Mouse (Mus musculus) liver, embryonic 16.5 days (tissue): ENCODE measurements around the gene Fhl2. TPM values are rescaled to one million over a fixed set of nuclear protein-coding genes. Genes with fewer than 3 reads are reported as not detected.

Source experiments
- ATAC-seq: fragments of 200-750 bp; cut with Nextera tagmentation; 2 replicates; pipeline ENCODE4 v1.8.0; 2017; ENCODE audit warnings: low read depth, mild to moderate bottlenecking, moderate number of reproducible peaks, moderate library complexity
- H3K27ac ChIP-seq: fragments of 300-500 bp; sonication (generic); 2 replicates; pipeline ENCODE4 v1.5.1; 2014; ENCODE audit warnings: mild to moderate bottlenecking, low read length
- H3K27me3 ChIP-seq: fragments of 300-500 bp; sonication (generic); 2 replicates; pipeline ENCODE4 v1.6.1; 2014; ENCODE audit warnings: low read depth, low read length, mixed read lengths; ENCODE audit not compliant: control insufficient read depth, insufficient read depth
- H3K36me3 ChIP-seq: fragments of 300-500 bp; sonication (generic); 2 replicates; pipeline ENCODE4 v1.6.1; 2014; ENCODE audit warnings: mild to moderate bottlenecking; ENCODE audit not compliant: control insufficient read depth, insufficient read depth
- H3K4me1 ChIP-seq: fragments of 300-500 bp; sonication (generic); 2 replicates; pipeline ENCODE4 v1.6.1; 2014; ENCODE audit warnings: low read depth, low read length, mixed read lengths; ENCODE audit not compliant: control insufficient read depth
- H3K4me2 ChIP-seq: fragments of 300-500 bp; sonication (generic); 2 replicates; pipeline ENCODE4 v1.6.1; 2014; ENCODE audit warnings: low read depth, low read length, mixed read lengths
- H3K4me3 ChIP-seq: fragments of 300-500 bp; sonication (generic); 2 replicates; pipeline ENCODE4 v1.5.1; 2014; ENCODE audit warnings: low read depth, mild to moderate bottlenecking, low read length
- H3K9ac ChIP-seq: fragments of 300-500 bp; sonication (generic); 2 replicates; pipeline ENCODE4 v1.6.1; 2014; ENCODE audit warnings: low read depth, low read length
- H3K9me3 ChIP-seq: fragments of 300-500 bp; sonication (generic); replicated peaks from 2 replicates; pipeline ENCODE4 v1.6.1; 2016; ENCODE audit warnings: low read length; ENCODE audit not compliant: control insufficient read depth
- WGBS: fragments of 180-500 bp; shearing (Covaris S2); extraction: QIAGEN DNeasy Blood & Tissue Kit; methylation state at CpG from one replicate; pipeline ENCODE4 v1.1.7; 2014; ENCODE audit not compliant: insufficient replicate concordance; 5-methylcytosine and 5-hydroxymethylcytosine counted together
- polyA plus RNA-seq: library from polyadenylated mRNA; unstranded; fragments of >200 nt; fragmentation: Nextera tagmentation; extraction: Ambion mirVana; gene quantifications from 2 replicates; pipeline ENCODE4 v1.2.1, GENCODE M21; 2015

Gene Fhl2
- polyA plus RNA-seq, 1 experiment from 2014 or later = 3.9 TPM

GRCm38 (mm10) chr1:43120950-43121349 lies 75.8 kb downstream of the Fhl2 start:
- Histone ChIP-seq H3K27me3 (no peaks in the 10 kb centered on the region), H3K9me3 (no peaks in the 10 kb centered on the region), H3K27ac (no peak overlapping the region), H3K9ac (no peak overlapping the region), H3K4me3 (no peak overlapping the region), H3K36me3 (peaks cover 19% of the 10 kb centered on the region), H3K4me1 (no peaks in the 10 kb centered on the region), H3K4me2 (no peak overlapping the region)
- 59% methylated on average over 5 of the region's 5 CpGs for WGBS
- no peak for ATAC-seq

GRCm38 (mm10) chr1:43117435-43117834 lies 79.3 kb downstream of the Fhl2 start:
- no peaks in the 10 kb centered on the region for H3K27me3 ChIP-seq
- no peaks in the 10 kb centered on the region for H3K9me3 ChIP-seq
- no peak overlapping the region for H3K9ac ChIP-seq
- H3K27ac ChIP-seq = no peak overlapping the region
- no peak overlapping the region for H3K4me3 ChIP-seq
- WGBS = 82% methylated on average over 8 of the region's 8 CpGs
- H3K4me1 ChIP-seq = no peaks in the 10 kb centered on the region
- H3K4me2 ChIP-seq = no peak overlapping the region
- peaks cover 22% of the 10 kb centered on the region for H3K36me3 ChIP-seq
- no peak for ATAC-seq

- H3K4me2 ChIP-seq = no peak overlapping the region
- WGBS = 76% methylated on average over 2 of the region's 2 CpGs
- no peak overlapping the region for H3K27ac ChIP-seq
- no peak overlapping the region for H3K9ac ChIP-seq
- ATAC-seq = no peak
- H3K4me1 ChIP-seq = no peaks in the 10 kb centered on the region
- H3K9me3 ChIP-seq = no peaks in the 10 kb centered on the region
- no peaks in the 10 kb centered on the region for H3K27me3 ChIP-seq
- peaks cover 22% of the 10 kb centered on the region for H3K36me3 ChIP-seq
- no peak overlapping the region for H3K4me3 ChIP-seq
These were observed 83.9 kb downstream of the Fhl2 start for GRCm38 (mm10) chr1:43112882-43113281.

GRCm38 (mm10) chr1:43110556-43110955 lies 86.2 kb downstream of the Fhl2 start:
- H3K4me1 ChIP-seq = no peaks in the 10 kb centered on the region
- H3K4me3 ChIP-seq = no peak overlapping the region
- 49% methylated on average over 4 of the region's 4 CpGs for WGBS
- H3K27me3 ChIP-seq = no peaks in the 10 kb centered on the region
- H3K36me3 ChIP-seq = peaks cover 8% of the 10 kb centered on the region; the same call in 1 of the 2 replicates
- no peak overlapping the region for H3K9ac ChIP-seq
- H3K9me3 ChIP-seq = no peaks in the 10 kb centered on the region
- no peak for ATAC-seq
- H3K27ac ChIP-seq = no peak overlapping the region
- H3K4me2 ChIP-seq = no peak overlapping the region

- Histone ChIP-seq H3K4me3 (no peak overlapping the region), H3K4me2 (no peak overlapping the region), H3K9me3 (no peaks in the 10 kb centered on the region), H3K4me1 (no peaks in the 10 kb centered on the region), H3K36me3 (0 out of 2 replicates have a peak, but pooled peaks cover 6% of the 10 kb centered on the region), H3K27me3 (no peaks in the 10 kb centered on the region), H3K9ac (no peak overlapping the region), H3K27ac (no peak overlapping the region)
- no peak for ATAC-seq
- 48% methylated on average over 2 of the region's 2 CpGs for WGBS
These were observed 88.1 kb downstream of the Fhl2 start for GRCm38 (mm10) chr1:43108729-43109128.

- peak within 1 kb of the TSS; percentile 89 for H3K4me2 ChIP-seq
- no peaks in the 10 kb centered on the region for H3K36me3 ChIP-seq
- under 1% methylated on average over 57 of the region's 57 CpGs for WGBS
- peak within 1 kb of the TSS; percentile 100 for H3K27ac ChIP-seq
- H3K4me3 ChIP-seq = peak within 1 kb of the TSS; percentile 96
- ATAC-seq = peak; percentile 92
- H3K9ac ChIP-seq = peak within 1 kb of the TSS; percentile 94
- H3K4me1 ChIP-seq = peaks cover 3% of the 10 kb centered on the region
- no peaks in the 10 kb centered on the region for H3K9me3 ChIP-seq
- no peaks in the 10 kb centered on the region for H3K27me3 ChIP-seq
These were observed 98.5 kb downstream of the Fhl2 start, which contains the start of the genes Tgfbrap1 and AI597479 for GRCm38 (mm10) chr1:43098031-43098984. Tgfbrap1 (minus strand) TSS chr1:43098637. AI597479 (plus strand) TSS chr1:43098710.

GRCm38 (mm10) chr1:43094206-43094605 lies 102.6 kb downstream of the Fhl2 start:
- no peaks in the 10 kb centered on the region for H3K27me3 ChIP-seq
- no peaks in the 10 kb centered on the region for H3K9me3 ChIP-seq
- no peak overlapping the region for H3K4me3 ChIP-seq
- WGBS = 82% methylated on average over 2 of the region's 2 CpGs
- ATAC-seq = no peak
- no peak overlapping the region for H3K4me2 ChIP-seq
- no peak overlapping the region for H3K9ac ChIP-seq
- no peaks in the 10 kb centered on the region for H3K36me3 ChIP-seq
- H3K4me1 ChIP-seq = peaks cover 16% of the 10 kb centered on the region
- no peak overlapping the region for H3K27ac ChIP-seq

- peak overlapping the region; percentile 91 for H3K4me2 ChIP-seq
- peak overlapping the region; percentile 67 for H3K27ac ChIP-seq
- WGBS = under 1% methylated on average over 100 of the region's 102 CpGs
- H3K9ac ChIP-seq = peak overlapping the region; percentile 89
- no peaks in the 10 kb centered on the region for H3K9me3 ChIP-seq
- H3K27me3 ChIP-seq = no peaks in the 10 kb centered on the region
- peaks cover 16% of the 10 kb centered on the region for H3K4me1 ChIP-seq
- ATAC-seq = peak; percentile 92
- H3K36me3 ChIP-seq = no peaks in the 10 kb centered on the region
- peak overlapping the region; percentile 83 for H3K4me3 ChIP-seq
These were observed 104.4 kb downstream of the Fhl2 start for GRCm38 (mm10) chr1:43092056-43093015.
